Mouse (Mus musculus): ENCODE results near the gene Zfp979. TPM values are rescaled to one million over a fixed set of nuclear protein-coding genes. Genes with fewer than 3 reads are reported as not detected.
A peak's percentile ranks its signal among the peaks of the same experiment; 100 is the strongest.
"Not testable (repeated sequence)": the region's sequence is repeated elsewhere in the genome, so short reads cannot be mapped to it uniquely, and the experiment has no call there.

Zfp979 gene
- polyA plus RNA-seq, 1 experiment from 2014 or later = 4.2 TPM

DNA sequence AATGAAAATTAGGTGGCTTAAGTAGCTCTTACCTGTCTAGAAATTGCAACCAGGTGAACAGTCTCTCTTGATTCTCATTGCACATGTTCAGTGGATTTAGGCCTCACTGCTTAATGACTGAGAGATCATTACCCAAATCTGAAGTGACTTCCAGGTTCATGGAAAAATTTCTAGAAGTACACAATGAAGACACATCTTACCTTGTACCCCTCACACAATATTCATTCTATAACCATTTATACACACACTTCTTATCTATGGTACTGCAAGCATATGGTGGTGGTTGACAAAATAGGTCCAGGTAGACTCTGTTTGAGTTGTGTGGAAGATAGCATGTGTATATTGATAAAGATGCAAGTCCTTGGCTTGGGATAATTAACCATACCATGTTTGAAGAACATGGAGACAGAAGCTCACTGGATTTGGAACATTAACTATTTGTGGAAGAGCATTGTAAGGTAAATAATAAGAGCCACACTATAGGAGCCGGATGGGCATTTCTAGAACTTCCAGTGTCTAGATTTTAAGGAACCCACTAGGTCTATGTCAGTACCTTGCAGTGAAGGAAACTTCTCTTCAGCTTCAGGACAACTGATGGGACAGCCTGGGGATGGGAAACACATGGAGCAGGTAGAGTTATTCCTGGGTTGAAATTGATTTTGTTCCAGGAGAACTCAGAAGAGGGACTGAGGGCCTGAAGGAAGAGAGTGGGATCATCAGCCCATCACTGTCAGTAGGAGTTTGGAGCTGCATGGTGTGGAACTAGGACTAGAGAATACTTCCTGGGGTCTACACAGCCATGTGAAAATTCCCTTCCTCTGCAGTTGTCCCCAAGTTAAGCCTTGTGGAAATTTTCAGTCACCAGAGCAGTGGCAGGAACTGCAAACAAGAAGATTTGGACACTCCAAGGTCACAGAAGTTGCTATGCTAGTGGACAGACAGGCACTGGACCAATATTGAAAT lies 55.5 kb downstream of the Zfp979 start:
- no peak overlapping the region for H3K4me2 ChIP-seq
- H3K36me3 ChIP-seq = no peaks in the 10 kb centered on the region
- no peak overlapping the region for H3K9ac ChIP-seq
- 65% methylated on average over 1 of the region's 1 CpGs for WGBS
- no peak overlapping the region for H3K27ac ChIP-seq (ENCODE audit: poor library complexity, severe bottlenecking)
- H3K4me3 ChIP-seq = no peak overlapping the region
- peak; percentile 68; the same call in 1 of the 2 replicates for ATAC-seq (ENCODE audit: insufficient number of reproducible peaks, low FRiP score)
- H3K27me3 ChIP-seq (replicated peaks) = no peaks in the 10 kb centered on the region
- H3K9me3 ChIP-seq (replicated peaks) = peaks cover 10% of the 10 kb centered on the region
- no peaks in the 10 kb centered on the region for H3K4me1 ChIP-seq (replicated peaks)

DNA sequence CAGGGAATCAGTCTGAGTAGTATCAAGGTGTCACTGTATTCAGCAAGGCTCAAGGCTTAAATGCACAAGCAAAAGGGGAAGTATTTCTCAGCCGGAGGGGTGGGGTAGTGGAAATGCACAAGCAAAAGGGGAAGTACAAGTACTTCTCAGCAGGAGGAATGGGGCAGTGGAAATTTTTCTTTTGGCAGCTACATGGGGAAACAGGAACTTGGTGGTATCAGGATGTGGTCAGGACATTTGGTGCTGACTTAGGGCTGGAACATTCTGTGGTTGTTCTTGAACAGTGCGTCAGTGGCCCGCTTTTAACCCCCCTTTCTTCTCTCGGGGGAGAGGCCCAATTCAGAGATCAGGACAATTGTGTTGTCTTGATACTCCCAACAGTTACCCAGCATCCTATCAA lies 62.9 kb downstream of the Zfp979 start:
- peaks cover 13% of the 10 kb centered on the region for H3K9me3 ChIP-seq (replicated peaks)
- H3K27ac ChIP-seq (ENCODE audit: poor library complexity, severe bottlenecking); ATAC-seq (ENCODE audit: insufficient number of reproducible peaks, low FRiP score); H3K4me2 ChIP-seq; H3K4me3 ChIP-seq; H3K4me1 ChIP-seq (replicated peaks); H3K36me3 ChIP-seq; H3K9ac ChIP-seq; H3K27me3 ChIP-seq (replicated peaks): not testable (repeated sequence)
- 86% methylated on average over 4 of the region's 4 CpGs for WGBS

DNA sequence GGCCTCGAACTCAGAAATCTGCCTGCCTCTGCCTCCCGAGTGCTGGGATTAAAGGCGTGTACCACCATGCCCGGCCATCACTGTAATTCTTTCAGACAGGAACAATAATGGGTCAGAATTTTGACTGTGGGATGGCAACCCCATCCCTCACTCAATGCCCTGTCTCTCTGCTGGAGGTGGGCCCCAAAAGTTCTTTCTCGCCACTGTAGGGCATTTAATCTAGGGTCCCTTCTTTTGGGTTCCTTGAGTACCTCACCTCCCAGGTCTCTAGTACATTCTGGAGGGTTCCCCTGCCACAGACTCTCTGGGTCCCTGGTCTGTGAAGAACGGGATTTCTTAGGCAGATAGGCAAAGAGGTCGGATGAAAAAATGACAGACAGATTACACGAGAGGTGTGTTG lies 71.2 kb downstream of the Zfp979 start:
- H3K27me3 ChIP-seq (replicated peaks); ATAC-seq (ENCODE audit: insufficient number of reproducible peaks, low FRiP score): not testable (repeated sequence)

DNA sequence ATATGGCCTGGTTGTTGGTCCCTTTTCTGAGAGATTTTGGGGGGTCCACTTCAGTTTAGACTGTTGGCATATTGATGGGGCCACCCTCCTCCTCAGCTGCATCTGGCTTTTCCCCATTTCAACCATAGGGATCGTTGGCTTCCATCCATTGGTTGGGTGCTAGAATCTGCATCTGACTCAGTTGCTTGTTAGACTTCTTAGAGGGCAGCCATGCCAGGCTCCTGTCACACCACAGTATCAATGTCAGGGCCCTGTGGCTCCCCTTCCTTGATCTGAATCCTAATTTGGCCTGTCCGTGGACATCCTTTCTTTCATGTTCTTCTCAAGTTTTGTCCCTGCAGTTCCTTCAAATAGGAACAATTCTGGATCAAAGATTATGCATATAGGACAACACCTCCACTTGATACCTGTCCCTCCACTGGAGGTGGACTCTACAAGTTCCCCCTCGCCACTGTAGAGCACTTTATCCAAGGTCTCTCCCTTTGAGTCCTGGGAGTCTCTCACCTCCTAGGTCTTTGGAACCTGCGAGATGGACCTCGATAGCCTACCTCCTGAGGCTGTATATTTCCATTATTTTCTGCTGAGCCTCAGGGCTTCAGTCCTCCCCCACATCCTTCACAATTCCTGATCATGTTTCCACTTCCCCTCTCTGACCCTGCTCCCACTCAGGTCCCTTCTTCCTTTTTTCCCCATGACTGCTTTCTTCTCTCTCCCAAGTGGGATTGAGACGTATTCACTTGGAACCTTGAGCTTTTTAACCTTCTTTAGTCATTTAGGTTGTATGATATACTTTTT lies 76.7 kb downstream of the Zfp979 start:
- Histone ChIP-seq H3K9ac (no peak overlapping the region), H3K4me1 (replicated peaks) (no peaks in the 10 kb centered on the region), H3K4me2 (no peak overlapping the region), H3K36me3 (no peaks in the 10 kb centered on the region), H3K27me3 (replicated peaks) (no peaks in the 10 kb centered on the region), H3K27ac (ENCODE audit: poor library complexity, severe bottlenecking) (no peak overlapping the region), H3K4me3 (no peak overlapping the region), H3K9me3 (replicated peaks) (peaks cover 13% of the 10 kb centered on the region)
- WGBS = 67% methylated on average over 6 of the region's 6 CpGs
- ATAC-seq (ENCODE audit: insufficient number of reproducible peaks, low FRiP score) = no peak

More for the DNA sequence above, 71.2 kb downstream of the Zfp979 start:
- 68% methylated on average over 8 of the region's 8 CpGs for WGBS
- not testable (repeated sequence) for H3K9me3 ChIP-seq (replicated peaks); H3K4me3 ChIP-seq; H3K9ac ChIP-seq; H3K36me3 ChIP-seq; H3K27ac ChIP-seq (ENCODE audit: poor library complexity, severe bottlenecking); H3K4me1 ChIP-seq (replicated peaks); H3K4me2 ChIP-seq

Other genes starting within 250 kb of the Zfp979 start
- gene Zfp982, start 150.1 kb downstream of the Zfp979 start, polyA plus RNA-seq (2016; fragmentation: Nextera tagmentation; extraction: Ambion mirVana) = 10.0 and 11.7 TPM in 2 replicates
- gene Gm16503, start 102.3 kb downstream of the Zfp979 start, polyA plus RNA-seq (2016; fragmentation: Nextera tagmentation; extraction: Ambion mirVana) = 0.36 and 0.50 TPM in 2 replicates
- 0.22 TPM in 1 of 2 replicates, not detected in the other for gene Zfp985, start 89.2 kb downstream of the Zfp979 start, polyA plus RNA-seq (2016; fragmentation: Nextera tagmentation; extraction: Ambion mirVana)
- gene Zfp534, start 60.0 kb upstream of the Zfp979 start, polyA plus RNA-seq (2016; fragmentation: Nextera tagmentation; extraction: Ambion mirVana) = not detected in 2 replicates
- gene Zfp984, start 167.3 kb upstream of the Zfp979 start, polyA plus RNA-seq (2016; fragmentation: Nextera tagmentation; extraction: Ambion mirVana) = 9.1 and 11.0 TPM in 2 replicates
- 5.0 and 5.9 TPM in 2 replicates for gene Zfp933, start 205.9 kb upstream of the Zfp979 start, polyA plus RNA-seq (2016; fragmentation: Nextera tagmentation; extraction: Ambion mirVana)
- 23.4 and 26.3 TPM in 2 replicates for gene Miip, start 226.3 kb upstream of the Zfp979 start, polyA plus RNA-seq (2016; fragmentation: Nextera tagmentation; extraction: Ambion mirVana)
- gene Fv1, start 226.5 kb upstream of the Zfp979 start, polyA plus RNA-seq (2016; fragmentation: Nextera tagmentation; extraction: Ambion mirVana) = 9.0 and 9.1 TPM in 2 replicates

Data from heart, embryonic 12.5 days (tissue).